Mouse (Mus musculus) lung, adult 2 months (tissue): ENCODE results near the gene Tbx5. TPM values are rescaled to one million over a fixed set of nuclear protein-coding genes. Genes with fewer than 3 reads are reported as not detected.

Experiments
- DNase-seq: peaks from one replicate; pipeline ENCODE4 v3.0.0; 2022
- H3K4me1 ChIP-seq: fragments of 200-500 bp; 2 replicates; pipeline ENCODE4 v1.6.1; 2011; ENCODE audit warnings: low read length; ENCODE audit not compliant: control insufficient read depth, insufficient read depth
- H3K4me3 ChIP-seq: fragments of 200-500 bp; replicated peaks from 2 replicates; pipeline ENCODE3; 2011; ENCODE audit warnings: low read depth, mild to moderate bottlenecking, control low read depth, low read length; ENCODE audit errors: extremely low read depth
- CTCF ChIP-seq: fragments of 200-500 bp; IDR thresholded peaks from 2 replicates; pipeline ENCODE4 v1.5.1; 2011; ENCODE audit warnings: mild to moderate bottlenecking, low read length, control low read depth; ENCODE audit not compliant: insufficient read depth
- POLR2A ChIP-seq: fragments of 200-500 bp; IDR thresholded peaks from 2 replicates; pipeline ENCODE4 v1.6.1; 2011; ENCODE audit warnings: low read depth, mild to moderate bottlenecking, control low read depth, low read length, borderline replicate concordance; ENCODE audit errors: extremely low read depth
- WGBS: fragments of 180-500 bp; shearing (Covaris S2); methylation state at CpG from one replicate; pipeline ENCODE4 v1.1.7; 2018; 5-methylcytosine and 5-hydroxymethylcytosine counted together
- polyA plus RNA-seq: library from polyadenylated mRNA; depleted of rRNA; stranded (reverse); fragments of >200 nt; gene quantifications from 2 replicates; pipeline ENCODE4 v1.2.3, GENCODE M21; 2012

Tbx5 gene
- polyA plus RNA-seq, 1 experiment: 26.9 TPM

GRCm38 (mm10) chr5:119808713-119809112 is 23.8 kb upstream of the Tbx5 start:
- TF ChIP-seq CTCF (no peak), POLR2A (no peak)
- DNase-seq: no peak
- no peak overlapping the region for H3K4me3 ChIP-seq
- 47% methylated on average over 6 of the region's 6 CpGs for WGBS
- H3K4me1 ChIP-seq: no peaks in the 10 kb centered on the region

GRCm38 (mm10) chr5:119810994-119811690 is 21.3 kb upstream of the Tbx5 start:
- no peak for TF ChIP-seq POLR2A
- TF ChIP-seq CTCF: no peak
- no peaks in the 10 kb centered on the region for H3K4me1 ChIP-seq
- no peak overlapping the region for H3K4me3 ChIP-seq
- no peak for DNase-seq
- 41% methylated on average over 12 of the region's 12 CpGs for WGBS

GRCm38 (mm10) chr5:119815247-119815646 is 17.2 kb upstream of the Tbx5 start:
- no peak overlapping the region for H3K4me3 ChIP-seq
- TF ChIP-seq POLR2A (no peak), CTCF (no peak)
- 50% methylated on average over 1 of the region's 1 CpGs for WGBS
- no peak for DNase-seq
- H3K4me1 ChIP-seq: no peaks in the 10 kb centered on the region

GRCm38 (mm10) chr5:119820452-119820851 is 12.0 kb upstream of the Tbx5 start:
- no peak for DNase-seq
- 66% methylated on average over 6 of the region's 6 CpGs for WGBS
- no peak overlapping the region for H3K4me3 ChIP-seq
- TF ChIP-seq POLR2A (no peak), CTCF (no peak)
- H3K4me1 ChIP-seq: no peaks in the 10 kb centered on the region

GRCm38 (mm10) chr5:119821506-119821905 is 11.0 kb upstream of the Tbx5 start:
- TF ChIP-seq POLR2A (no peak), CTCF (no peak)
- 36% methylated on average over 2 of the region's 2 CpGs for WGBS

GRCm38 (mm10) chr5:119827341-119827740 is 5.1 kb upstream of the Tbx5 start:
- no peaks in the 10 kb centered on the region; the same call in 1 of the 2 replicates for H3K4me1 ChIP-seq
- DNase-seq: no peak
- H3K4me3 ChIP-seq: no peak overlapping the region
- 59% methylated on average over 6 of the region's 6 CpGs for WGBS
- no peak for TF ChIP-seq POLR2A
- no peak for TF ChIP-seq CTCF

More at GRCm38 (mm10) chr5:119821506-119821905, 11.0 kb upstream of the Tbx5 start:
- H3K4me1 ChIP-seq: no peaks in the 10 kb centered on the region
- no peak for DNase-seq
- no peak overlapping the region for H3K4me3 ChIP-seq

- TF ChIP-seq POLR2A: no peak
- TF ChIP-seq CTCF: no peak
Observed at GRCm38 (mm10) chr5:119830611-119831010, 1.9 kb upstream of the Tbx5 start.

GRCm38 (mm10) chr5:119831201-119831771 is 1.2 kb upstream of the Tbx5 start:
- no peak for DNase-seq
- WGBS: 1% methylated on average over 33 of the region's 33 CpGs
- Histone ChIP-seq H3K4me3 (peak overlapping the region; percentile 71), H3K4me1 (no peaks in the 10 kb centered on the region; the same call in 1 of the 2 replicates)
- TF ChIP-seq CTCF (no peak), POLR2A (no peak)

More at GRCm38 (mm10) chr5:119830611-119831010, 1.9 kb upstream of the Tbx5 start:
- no peak for DNase-seq
- WGBS: 23% methylated on average over 8 of the region's 8 CpGs
- H3K4me1 ChIP-seq: no peaks in the 10 kb centered on the region; the same call in 1 of the 2 replicates
- H3K4me3 ChIP-seq: peak overlapping the region; percentile 71

- WGBS: 4% methylated on average over 25 of the region's 25 CpGs
- Histone ChIP-seq H3K4me1 (no peaks in the 10 kb centered on the region; the same call in 1 of the 2 replicates), H3K4me3 (peak overlapping the region; percentile 71)
- TF ChIP-seq CTCF (no peak), POLR2A (no peak; the same call in 1 of the 2 replicates)
- no peak for DNase-seq
Observed at GRCm38 (mm10) chr5:119831791-119832478, 533 bp upstream of the Tbx5 start.
